Mouse (Mus musculus) layer of hippocampus, adult 8-10 months (tissue): ENCODE results near the gene Rprd1b. TPM values are rescaled to one million over a fixed set of nuclear protein-coding genes. Genes with fewer than 3 reads are reported as not detected.
"Not testable (repeated sequence)": the region's sequence is repeated elsewhere in the genome, so short reads cannot be mapped to it uniquely, and the experiment has no call there.

Experiments used
- DNase-seq, 2 experiments: peaks; one replicate each; pipeline ENCODE4 v3.0.0; 2022; ENCODE audit warnings: low spot score in 2 of 2
- total RNA-seq, 4 experiments: library from RNA; stranded (reverse); gene quantifications; 2 replicates each; pipeline ENCODE4 v1.2.4; 2022

The Rprd1b gene
- total RNA-seq, 4 experiments from 2014 or later: 51.1 to 61.0 (median 52.7) TPM

DNA sequence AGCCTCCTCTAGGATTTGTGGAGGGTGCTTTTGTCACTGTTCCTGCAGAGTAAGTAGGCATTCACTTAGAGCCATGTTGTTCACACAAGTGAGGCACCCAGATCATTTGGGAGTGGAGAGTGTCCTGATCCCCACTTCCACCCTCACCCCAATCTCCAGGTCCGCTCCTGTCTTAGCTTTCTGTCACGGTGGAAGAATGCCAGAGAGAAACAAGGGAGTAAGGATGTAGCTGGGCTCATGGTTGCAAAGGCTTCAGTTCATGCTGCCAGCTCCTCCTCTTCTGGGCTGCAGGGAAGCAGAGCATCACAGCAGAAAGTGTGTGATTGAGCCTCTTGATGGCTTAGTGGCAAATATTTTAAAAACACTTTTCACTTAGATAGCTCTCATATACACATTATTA is 12.1 kb downstream of the Rprd1b start:
- DNase-seq: no peak

DNA sequence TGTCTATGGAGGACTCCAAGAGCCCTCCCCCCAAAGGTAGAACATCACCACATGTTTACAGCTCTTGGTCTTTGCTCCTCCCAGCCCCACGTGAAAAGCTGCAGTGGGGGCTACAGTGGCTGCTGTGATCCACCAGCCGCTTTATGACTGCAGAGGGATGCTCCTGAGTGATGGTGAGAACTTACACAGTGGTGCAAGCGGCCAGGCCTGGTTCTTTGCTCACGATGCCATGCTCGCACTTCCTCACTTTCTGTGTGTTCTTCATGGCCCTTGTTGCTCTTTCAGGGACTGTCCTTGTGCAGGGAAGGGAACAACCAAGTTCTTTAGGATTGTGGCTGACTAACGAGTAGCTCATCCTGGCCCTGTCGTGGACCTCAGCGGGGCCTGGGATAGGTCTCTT is 15.2 kb downstream of the Rprd1b start:
- DNase-seq: no peak

GRCm38 (mm10) chr2:158046186-158046585 is 17.9 kb downstream of the Rprd1b start:
- DNase-seq: no peak

- peak in 1 of 2 experiments; percentile 53 for DNase-seq
Measured at GRCm38 (mm10) chr2:158047903-158048302, 19.6 kb downstream of the Rprd1b start.

DNA sequence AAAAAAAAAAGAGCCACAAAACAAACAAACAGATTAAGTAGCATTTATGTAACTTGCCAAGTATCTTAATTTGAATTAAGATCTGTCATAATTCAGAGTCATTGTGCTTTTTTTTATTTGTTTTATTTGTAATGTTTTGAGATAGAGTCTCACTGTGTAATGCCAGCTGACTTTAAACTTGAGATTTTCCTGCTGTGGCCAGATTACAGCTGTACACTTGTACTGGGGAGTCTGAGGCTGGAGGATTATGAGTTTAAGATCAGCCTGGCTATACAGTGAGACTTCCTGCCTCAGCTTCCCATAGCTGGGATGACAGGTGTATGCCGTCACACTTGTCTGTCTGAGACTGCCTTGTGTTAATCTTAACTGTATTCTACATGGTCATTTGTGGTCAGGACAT is 20.4 kb downstream of the Rprd1b start:
- DNase-seq: no peak

DNA sequence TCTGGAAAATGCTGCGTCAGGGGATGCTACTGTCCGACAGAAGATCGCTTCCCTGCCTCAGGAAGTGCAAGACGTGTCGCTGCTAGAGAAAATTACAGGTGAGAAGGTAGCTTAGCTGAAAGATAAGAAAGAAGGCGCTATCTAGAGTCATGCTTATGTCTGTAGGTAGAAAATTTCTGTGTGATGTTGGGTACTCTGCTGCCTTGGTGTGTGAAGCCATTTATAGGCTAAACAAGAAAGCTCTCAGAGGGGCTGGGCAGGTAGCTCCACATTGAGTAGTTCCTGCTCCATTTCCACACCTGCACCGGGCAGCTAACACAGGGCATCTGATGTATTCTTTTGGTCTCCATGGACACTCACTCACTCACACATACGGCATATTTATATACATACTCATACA is 21.8 kb downstream of the Rprd1b start:
- no peak for DNase-seq

DNA sequence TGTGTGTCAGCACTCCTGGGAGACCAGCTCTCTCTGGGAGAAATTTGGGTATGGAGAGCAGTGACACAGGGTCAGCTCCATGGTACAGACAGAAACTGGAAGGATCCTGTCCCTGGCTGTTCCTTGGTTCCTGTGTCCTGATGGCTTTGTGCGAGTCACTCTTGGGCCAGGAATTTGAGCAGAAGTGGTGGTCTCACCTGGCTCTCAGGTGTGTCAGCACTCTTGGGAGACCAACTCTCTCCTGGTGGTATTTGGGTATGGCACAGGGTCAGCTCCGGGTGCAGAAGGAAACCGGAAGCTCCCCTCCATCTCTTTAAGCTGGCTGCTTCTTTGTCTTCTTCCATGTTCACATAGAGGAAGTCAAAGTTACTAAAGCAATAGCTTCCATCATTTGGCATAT is 26.3 kb downstream of the Rprd1b start:
- no peak for DNase-seq

- not testable (repeated sequence) for DNase-seq
Measured at GRCm38 (mm10) chr2:158055383-158055782, 27.1 kb downstream of the Rprd1b start.

DNA sequence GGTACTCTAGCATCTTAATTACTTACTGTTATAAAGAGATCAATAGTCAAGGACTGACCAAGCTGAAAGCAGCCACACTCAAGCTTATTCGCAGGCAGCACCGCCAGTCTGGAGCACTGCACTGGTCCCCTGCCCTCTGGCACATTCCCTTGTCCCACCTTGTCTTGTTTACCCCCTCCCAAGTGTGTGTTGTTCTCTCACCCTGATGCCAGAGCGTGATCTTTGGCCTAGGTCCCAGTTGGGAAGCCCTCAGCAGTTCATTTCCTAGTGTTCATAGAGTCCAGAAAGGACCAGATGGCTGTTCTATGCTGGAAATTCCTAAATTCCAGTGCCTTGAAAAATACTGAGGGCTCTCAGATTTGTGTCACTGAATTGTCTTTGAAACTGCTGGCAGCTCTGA is 28.7 kb downstream of the Rprd1b start:
- DNase-seq: no peak

- DNase-seq: peak; percentile 54 to 72
Measured at GRCm38 (mm10) chr2:158058534-158058933, 30.2 kb downstream of the Rprd1b start.

DNA sequence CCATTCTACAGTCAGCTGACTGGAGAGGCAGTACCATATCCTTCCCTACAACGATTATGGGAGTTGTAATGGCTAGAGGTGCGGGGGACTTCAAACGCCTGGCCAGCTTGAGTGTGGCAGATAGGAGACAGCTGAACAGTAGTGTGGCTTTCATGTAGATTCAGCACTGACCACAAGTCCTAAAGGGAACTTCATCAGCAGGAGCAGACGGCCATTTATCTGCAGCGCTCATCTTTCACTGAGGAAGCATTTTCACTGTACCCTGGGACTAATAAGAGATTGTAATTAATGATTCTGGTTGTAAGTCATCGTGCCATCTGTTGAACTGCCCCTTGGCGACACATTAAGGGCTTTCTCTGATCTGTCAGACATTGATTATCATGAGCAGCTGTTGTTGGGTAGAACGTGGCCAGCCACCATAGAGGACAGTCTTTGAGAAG is 31.4 kb downstream of the Rprd1b start:
- no peak for DNase-seq

- no peak for DNase-seq
Measured at GRCm38 (mm10) chr2:158063036-158063435, 34.7 kb downstream of the Rprd1b start.

DNA sequence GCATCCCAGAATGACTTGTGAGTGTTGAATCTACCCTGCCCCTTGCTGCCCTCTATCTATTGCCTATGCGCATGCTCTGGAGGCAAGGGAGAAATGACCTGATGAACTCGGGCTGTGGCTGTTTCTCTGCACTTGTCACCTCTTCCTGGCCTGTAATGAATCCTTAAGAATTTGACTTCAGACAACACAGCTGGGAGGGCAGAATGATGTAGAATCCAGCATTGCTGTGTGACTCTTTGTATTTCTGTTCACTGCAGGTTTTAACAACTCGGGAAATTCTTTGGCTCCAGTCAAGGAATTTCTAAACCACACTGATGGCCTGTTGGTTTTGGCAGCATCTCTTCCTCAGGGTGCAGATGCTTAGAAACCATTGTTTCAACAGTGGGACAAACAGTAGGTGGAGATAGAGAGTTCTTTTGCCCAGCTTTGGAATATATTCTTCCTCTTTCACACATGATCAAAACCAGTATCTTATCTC is 36.3 kb downstream of the Rprd1b start:
- no peak for DNase-seq

GRCm38 (mm10) chr2:158065064-158065463 is 36.8 kb downstream of the Rprd1b start:
- DNase-seq: no peak

DNA sequence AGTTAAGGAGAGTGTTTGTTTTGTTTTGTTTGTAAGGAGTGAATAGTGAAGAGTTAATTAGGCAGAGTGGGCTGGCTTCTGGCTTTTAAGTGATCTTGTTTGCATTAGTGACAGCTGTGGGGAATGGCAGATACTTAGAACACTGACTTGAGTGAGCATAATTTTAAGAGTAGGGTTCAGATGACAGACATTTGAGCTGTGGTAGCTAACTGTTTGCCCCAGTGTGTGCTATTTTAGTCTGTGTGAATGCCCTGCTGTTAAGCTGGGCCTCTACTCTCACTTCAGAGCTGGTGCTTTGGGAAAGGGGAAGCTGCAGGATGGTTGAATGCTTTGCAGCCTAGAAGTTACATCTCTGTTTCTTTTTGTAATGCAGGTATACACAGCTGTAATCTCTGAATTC is 38.2 kb downstream of the Rprd1b start:
- no peak for DNase-seq

- no peak for DNase-seq
Measured at GRCm38 (mm10) chr2:158067260-158067824, 39.0 kb downstream of the Rprd1b start.

DNA sequence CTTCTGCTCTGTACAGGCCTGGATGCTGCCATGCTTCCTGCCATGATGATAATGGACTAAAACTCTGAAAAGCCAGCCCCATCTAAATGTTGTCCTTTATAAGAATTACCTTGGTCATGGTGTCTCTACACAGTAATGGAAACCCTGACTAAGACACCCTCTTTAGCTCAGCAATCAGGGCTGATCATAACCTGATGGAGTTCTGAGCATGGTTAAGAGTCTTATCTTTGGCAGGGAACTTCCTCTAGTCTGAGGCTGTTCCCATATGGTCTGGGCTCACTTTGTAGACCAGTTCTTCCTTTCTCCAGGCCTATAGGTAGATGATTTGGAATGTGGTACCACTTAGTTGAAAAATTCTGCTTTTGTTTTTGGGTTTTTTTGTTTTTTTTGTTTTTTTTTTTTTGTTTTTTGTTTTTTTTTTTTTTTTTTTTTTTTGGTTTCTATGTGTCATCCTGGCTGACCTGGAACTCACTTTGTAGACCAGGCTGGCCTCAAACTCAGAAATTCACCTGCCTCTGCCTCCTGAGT is 40.2 kb downstream of the Rprd1b start:
- no peak for DNase-seq

GRCm38 (mm10) chr2:158070885-158071632 is 42.8 kb downstream of the Rprd1b start:
- DNase-seq: no peak

DNA sequence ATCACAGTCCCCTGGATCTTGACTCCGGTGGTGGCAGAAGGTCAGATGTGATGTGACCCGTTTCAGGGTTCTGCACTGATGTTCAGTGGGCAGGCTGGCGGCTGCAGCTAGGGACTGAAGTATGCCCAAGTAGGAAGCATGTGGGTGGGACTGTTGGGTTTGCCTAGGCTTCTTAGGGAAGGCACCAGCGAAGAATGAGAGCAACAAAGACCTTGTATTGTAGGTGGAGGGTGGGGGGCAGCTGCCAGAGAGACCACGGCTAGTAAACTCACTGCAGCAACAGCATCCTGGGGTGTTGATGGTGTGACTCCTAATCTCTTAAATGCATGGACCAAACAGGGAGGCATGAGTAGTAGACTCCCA is 43.3 kb downstream of the Rprd1b start:
- DNase-seq: no peak

DNA sequence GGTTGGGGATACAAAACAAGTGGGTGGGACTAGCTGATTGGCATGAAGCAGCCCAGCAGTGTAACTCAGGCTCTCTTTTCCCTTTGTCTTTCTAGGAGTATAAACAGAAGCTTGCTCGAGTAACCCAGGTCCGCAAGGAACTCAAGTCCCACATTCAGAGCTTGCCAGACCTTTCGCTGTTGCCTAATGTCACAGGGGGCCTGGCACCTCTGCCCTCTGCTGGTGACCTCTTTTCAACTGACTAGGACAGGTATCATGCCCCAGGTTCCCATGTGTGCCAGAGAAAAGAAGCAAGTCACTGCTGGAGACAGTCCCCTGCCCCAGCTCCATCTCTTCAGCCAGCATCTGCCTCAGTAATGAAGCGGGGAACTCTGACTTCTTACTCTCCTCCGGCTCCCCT is 46.5 kb downstream of the Rprd1b start:
- no peak for DNase-seq

GRCm38 (mm10) chr2:158076690-158077089 is 48.4 kb downstream of the Rprd1b start:
- no peak for DNase-seq

GRCm38 (mm10) chr2:158077981-158078380 is 49.7 kb downstream of the Rprd1b start:
- no peak for DNase-seq

- DNase-seq: no peak
Measured at GRCm38 (mm10) chr2:158078971-158079370, 50.7 kb downstream of the Rprd1b start.
